Mouse (Mus musculus): ENCODE results near the gene 6430531B16Rik.

Gene 6430531B16Rik

GRCm38 (mm10) chr7:139978278-139978892 lies at the start of gene 6430531B16Rik:
6430531B16Rik (minus strand) TSS chr7:139978755.
- peak; percentile 83 for DNase-seq

GRCm38 (mm10) chr7:140011336-140011735 lies 32.8 kb upstream of the 6430531B16Rik start:
- peak; percentile 1 for DNase-seq

- peak; percentile 1 for DNase-seq
These were observed 29.2 kb upstream of the 6430531B16Rik start for GRCm38 (mm10) chr7:140007781-140008180.

- peak; percentile 2 for DNase-seq
These were observed 28.5 kb upstream of the 6430531B16Rik start for GRCm38 (mm10) chr7:140006861-140007611.

GRCm38 (mm10) chr7:140004666-140005065 lies 26.1 kb upstream of the 6430531B16Rik start:
- DNase-seq: peak; percentile 2

- DNase-seq: peak; percentile 1
These were observed 22.7 kb upstream of the 6430531B16Rik start for GRCm38 (mm10) chr7:140001086-140001740.

GRCm38 (mm10) chr7:139998691-139999350 lies 20.3 kb upstream of the 6430531B16Rik start:
- peak; percentile 1 for DNase-seq

GRCm38 (mm10) chr7:139994676-139995075 lies 16.1 kb upstream of the 6430531B16Rik start:
- peak; percentile 63 for DNase-seq

GRCm38 (mm10) chr7:139994202-139994601 lies 15.6 kb upstream of the 6430531B16Rik start:
- DNase-seq: no peak

- DNase-seq: no peak
These were observed 15.0 kb upstream of the 6430531B16Rik start for GRCm38 (mm10) chr7:139993532-139993931.

GRCm38 (mm10) chr7:139992406-139992805 lies 13.9 kb upstream of the 6430531B16Rik start, which contains the start of gene Adam8:
Adam8 (minus strand) TSS chr7:139992562.
- no peak for DNase-seq

- DNase-seq: no peak
These were observed 12.4 kb upstream of the 6430531B16Rik start for GRCm38 (mm10) chr7:139990864-139991394.

GRCm38 (mm10) chr7:139988272-139988671 lies 9.7 kb upstream of the 6430531B16Rik start:
- no peak for DNase-seq

- DNase-seq: no peak
These were observed 6.0 kb upstream of the 6430531B16Rik start for GRCm38 (mm10) chr7:139984505-139984904.

- DNase-seq: no peak
These were observed 3.5 kb upstream of the 6430531B16Rik start for GRCm38 (mm10) chr7:139982058-139982457.

GRCm38 (mm10) chr7:139980778-139981177 lies 2.2 kb upstream of the 6430531B16Rik start:
- DNase-seq: no peak

- no peak for DNase-seq
These were observed 610 bp upstream of the 6430531B16Rik start for GRCm38 (mm10) chr7:139979011-139979719.

GRCm38 (mm10) chr7:139975471-139975870 lies 3.1 kb downstream of the 6430531B16Rik start:
- no peak for DNase-seq

- no peak for DNase-seq
These were observed 4.2 kb downstream of the 6430531B16Rik start for GRCm38 (mm10) chr7:139974307-139974706.

- no peak for DNase-seq
These were observed 5.6 kb downstream of the 6430531B16Rik start for GRCm38 (mm10) chr7:139972923-139973331.

GRCm38 (mm10) chr7:139971436-139971835 lies 7.1 kb downstream of the 6430531B16Rik start:
- DNase-seq: no peak

GRCm38 (mm10) chr7:139970979-139971378 lies 7.6 kb downstream of the 6430531B16Rik start:
- DNase-seq: no peak
